Mouse (Mus musculus) frontal cortex, postnatal 10 days (tissue): ENCODE results near the gene Nme9.
A peak's percentile ranks its signal among the peaks of the same experiment; 100 is the strongest.

Experiments used
- DNase-seq, 2 experiments: peaks; one replicate each; pipeline ENCODE4 v3.0.0; 2022; ENCODE audit warnings: low spot score in 2 of 2, mixed read lengths in 1 of 2

The Nme9 gene

DNA sequence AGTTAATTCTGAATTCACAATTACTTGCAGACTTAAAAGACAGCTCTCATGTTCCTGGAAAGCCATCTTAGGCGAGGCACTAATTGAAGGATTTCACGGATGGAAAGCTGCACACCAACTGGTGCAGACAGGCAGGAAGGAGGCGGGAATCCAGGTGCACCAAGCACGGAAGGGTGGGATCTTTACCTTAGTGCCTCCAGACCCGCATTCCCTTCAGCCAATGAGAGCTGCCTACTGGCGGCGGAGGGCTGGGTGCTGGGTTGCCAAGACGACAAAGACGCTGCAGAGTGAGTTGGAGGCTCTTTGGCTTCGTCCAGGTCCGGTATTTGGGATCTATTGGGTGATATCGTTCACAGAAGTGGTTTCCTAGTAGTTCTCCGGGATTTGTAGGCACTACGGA, at the start of gene Nme9:
Nme9 (plus strand) TSS at position 315 of the 400 bp plus-strand sequence.
- no peak for DNase-seq

- DNase-seq = no peak
These were observed 42.0 kb upstream of the Nme9 start for GRCm38 (mm10) chr9:99409280-99409679.

DNA sequence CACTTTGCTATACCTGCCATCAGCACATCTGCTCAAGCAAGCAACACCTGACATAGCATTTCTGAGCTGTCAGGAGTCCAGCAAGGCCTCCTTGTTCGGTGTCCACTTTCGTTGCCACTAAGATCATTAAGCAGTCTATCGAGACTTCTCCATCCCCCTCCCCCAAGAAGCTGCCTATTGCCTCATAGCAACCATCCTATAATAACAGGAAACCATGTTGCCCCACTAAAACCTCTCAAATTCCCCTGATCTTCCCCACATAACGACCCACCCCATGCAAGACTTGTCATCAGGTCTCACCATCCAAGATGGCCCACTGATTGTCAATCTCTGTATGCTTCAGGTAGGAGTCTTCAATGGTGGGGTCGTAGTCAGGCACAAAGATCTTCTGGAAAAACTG, 40.2 kb upstream of the Nme9 start:
- DNase-seq = no peak

DNA sequence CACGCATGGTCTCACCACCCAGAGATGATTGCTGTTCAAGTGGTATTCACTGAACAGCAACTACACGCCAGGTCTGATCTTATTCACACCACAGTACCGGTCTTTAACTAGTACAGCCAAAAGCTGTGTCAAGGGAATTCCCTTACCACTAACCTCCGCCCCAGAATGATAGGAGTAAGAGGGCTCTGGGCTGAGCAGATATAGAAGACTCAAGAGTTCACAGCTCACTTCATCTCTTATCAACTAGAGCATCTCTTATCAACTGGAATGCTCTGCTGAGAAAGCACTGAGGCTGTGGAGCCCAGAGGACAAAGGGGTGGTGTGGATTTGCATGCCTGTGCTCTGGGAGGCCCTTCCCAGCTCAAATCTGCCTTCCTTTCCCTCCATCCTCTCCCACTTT, 39.5 kb upstream of the Nme9 start:
- DNase-seq = no peak

DNA sequence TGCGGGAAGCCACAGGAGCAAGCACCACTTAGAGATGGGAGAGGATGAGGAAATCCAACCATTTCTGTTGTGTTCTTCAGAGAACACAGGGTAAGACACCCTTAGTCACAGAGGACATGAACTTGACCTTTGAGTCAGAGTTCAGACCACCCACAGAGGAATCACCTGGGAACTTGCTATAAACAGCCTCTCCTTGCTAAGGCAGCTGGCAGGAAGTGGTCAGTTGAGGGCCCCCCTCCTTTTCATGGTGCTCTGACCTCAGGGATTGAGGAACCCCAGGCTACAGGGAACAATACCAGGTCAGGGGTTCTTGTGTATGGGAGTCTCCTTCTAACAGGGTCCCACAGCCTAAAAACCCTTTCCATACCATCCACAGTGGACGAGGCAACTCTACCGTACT, 34.5 kb upstream of the Nme9 start:
- DNase-seq = no peak

DNA sequence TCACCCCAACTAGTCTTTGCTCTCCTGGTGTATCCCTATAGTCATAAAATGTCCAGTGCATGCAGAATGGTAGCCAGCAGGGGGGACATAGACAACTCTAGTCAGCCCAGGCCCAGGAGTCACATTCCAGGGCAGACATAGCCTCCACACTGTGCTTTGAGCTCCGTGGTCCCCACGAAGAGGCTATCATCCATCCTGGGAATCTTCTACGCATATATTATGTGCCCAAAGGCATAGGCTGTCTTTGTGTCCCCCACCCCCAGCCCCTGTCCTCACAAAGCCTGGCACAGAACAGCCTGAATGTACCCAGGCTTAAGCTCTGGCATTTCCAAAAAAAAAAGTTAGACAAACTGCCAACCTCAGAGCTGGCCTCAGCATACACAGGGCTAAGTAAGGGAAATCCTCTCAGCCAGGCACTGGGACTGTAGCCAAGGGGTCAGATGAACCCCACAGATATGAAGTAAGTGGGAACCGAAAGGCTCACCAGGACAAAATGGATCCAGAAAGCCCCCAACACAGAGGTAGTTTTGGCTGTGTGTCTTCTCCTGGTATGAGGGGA, 33.9 kb upstream of the Nme9 start:
- DNase-seq = no peak

DNA sequence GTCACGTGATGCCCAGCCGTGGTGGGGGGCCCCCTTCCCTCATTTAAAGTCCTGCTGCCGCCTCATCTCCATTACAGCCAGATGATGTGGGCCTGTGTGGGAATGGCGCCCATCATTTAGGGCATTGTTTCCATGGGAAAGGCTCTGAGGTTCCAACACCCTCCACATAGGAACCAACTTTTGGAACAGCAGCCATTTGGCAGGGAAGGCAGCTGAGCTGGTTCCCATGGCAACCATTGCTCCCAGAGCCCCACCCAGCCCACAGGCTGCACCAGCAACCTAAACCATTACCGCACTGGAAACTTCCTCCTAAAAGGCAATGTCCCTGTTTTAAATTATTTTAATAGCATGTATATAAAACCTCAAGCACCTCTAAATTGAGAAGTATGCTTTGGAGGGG, 32.9 kb upstream of the Nme9 start:
- DNase-seq = peak; percentile 62 to 69

DNA sequence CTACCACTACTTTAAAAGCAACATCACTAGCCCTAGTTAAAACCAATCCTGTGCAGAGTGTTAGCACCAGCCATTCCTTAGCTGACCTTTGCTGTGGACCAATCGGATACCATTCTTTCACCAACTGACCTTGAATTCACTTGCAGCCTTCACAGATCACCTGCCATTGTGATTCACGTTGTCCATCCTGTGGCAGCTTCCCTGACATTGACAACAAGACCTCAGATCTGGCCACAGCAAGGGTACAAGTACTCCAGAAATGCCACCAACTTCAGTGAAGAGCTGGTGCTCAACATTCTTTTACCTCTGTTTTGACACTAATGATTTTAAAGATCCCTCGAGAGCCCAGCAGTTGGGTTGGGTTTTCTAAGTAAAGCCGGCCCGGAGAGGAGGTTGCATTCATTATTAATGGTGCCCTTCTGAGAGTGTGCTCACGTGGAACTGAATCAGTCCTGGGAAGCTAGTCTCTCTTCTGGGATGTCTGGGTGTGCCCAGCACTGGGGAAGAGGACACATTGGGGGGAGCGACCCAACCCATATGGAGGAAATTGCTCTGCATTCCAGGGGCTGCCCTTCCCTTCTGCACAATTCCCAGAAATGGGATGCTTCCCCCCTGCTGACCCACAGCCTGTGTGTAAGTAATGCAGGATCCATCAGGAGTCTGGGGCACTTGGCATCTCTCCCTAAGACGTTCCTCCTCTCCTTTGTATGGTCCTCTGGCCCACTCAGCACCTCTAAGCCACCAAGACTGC, 31.1 kb upstream of the Nme9 start:
- DNase-seq = no peak

- no peak for DNase-seq
These were observed 29.4 kb upstream of the Nme9 start for GRCm38 (mm10) chr9:99421914-99422313.

- no peak for DNase-seq
These were observed 27.3 kb upstream of the Nme9 start for GRCm38 (mm10) chr9:99423692-99424573.

DNA sequence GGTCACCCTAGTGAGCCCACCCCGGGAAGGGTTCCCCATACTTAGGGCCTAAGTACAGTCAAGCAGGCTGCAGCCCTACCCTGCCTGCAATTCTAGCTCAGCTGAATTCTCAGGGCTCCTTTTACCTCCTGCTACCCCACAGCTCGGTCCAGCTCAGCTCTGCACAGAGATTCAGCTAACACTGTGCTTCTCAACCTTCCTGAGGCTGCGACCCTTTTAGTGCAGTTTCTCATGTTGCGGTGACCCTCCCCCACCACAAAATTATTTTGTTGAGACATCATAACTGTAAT, 26.8 kb upstream of the Nme9 start:
- DNase-seq = no peak

DNA sequence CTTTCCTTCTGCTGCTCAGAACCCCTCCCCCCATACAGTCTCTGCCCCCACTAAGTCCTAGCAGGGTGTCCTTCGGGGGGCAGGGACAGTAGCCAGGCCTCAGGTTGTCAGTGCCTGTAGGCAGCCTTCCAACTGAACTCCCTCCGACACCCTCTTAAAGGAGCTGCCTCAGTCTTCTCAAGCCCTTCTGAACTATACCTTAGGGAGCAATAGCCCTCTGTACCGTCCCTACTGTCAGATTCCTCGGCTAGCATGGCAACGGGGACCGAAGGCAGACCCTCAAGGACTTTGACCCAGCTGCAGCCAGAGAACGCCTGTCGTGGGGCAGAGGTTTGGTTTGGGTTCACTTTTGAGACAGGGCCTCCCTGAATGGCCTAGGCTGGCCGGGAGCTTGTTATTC, 26.0 kb upstream of the Nme9 start:
- no peak for DNase-seq

- DNase-seq = no peak
These were observed 22.5 kb upstream of the Nme9 start for GRCm38 (mm10) chr9:99428601-99429331.

DNA sequence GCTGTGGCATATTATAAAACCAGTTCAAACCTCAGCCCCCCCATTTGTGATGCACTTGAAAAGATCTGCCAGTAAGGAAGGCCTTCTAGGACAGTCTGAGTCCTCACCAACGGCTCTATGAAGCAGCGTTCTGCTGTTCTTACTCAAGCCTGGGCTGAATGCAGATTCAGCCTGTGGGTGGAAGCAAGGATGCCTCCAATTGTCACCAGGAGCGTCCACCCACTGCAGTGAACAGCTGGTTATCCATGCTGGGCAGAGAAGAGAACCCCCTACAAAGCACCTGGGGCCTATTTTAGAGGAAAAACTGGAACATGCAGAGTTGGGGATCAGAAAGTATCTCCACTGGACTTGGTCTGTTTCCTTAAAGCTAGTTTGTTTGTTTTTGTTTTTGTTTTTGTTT, 21.4 kb upstream of the Nme9 start:
- DNase-seq = no peak

DNA sequence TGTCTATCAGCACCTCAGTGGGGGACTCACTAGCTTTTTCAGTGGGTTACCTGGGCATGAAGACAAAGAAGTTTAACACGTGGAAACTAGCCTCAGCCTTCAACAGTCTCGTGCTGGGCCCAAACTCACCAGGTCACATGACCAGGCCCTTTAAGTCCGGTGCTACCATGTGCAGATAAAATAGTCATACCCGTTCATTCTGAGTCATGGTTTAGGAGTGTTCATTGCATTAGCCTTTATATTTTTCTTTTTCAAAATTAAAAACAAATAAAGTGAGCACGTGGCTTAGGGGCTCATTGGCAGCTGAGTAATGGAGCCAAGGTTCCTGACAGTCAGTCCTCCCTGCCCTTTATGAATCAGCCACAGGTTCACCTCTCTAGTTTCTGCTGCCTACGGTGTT, 20.5 kb upstream of the Nme9 start:
- DNase-seq = no peak

- no peak for DNase-seq
These were observed 19.9 kb upstream of the Nme9 start for GRCm38 (mm10) chr9:99431346-99431745.

- DNase-seq = no peak
These were observed 19.3 kb upstream of the Nme9 start for GRCm38 (mm10) chr9:99431963-99432362.

- DNase-seq = no peak
These were observed 18.8 kb upstream of the Nme9 start for GRCm38 (mm10) chr9:99432478-99432877.

GRCm38 (mm10) chr9:99434892-99435618, 16.2 kb upstream of the Nme9 start:
- no peak for DNase-seq

DNA sequence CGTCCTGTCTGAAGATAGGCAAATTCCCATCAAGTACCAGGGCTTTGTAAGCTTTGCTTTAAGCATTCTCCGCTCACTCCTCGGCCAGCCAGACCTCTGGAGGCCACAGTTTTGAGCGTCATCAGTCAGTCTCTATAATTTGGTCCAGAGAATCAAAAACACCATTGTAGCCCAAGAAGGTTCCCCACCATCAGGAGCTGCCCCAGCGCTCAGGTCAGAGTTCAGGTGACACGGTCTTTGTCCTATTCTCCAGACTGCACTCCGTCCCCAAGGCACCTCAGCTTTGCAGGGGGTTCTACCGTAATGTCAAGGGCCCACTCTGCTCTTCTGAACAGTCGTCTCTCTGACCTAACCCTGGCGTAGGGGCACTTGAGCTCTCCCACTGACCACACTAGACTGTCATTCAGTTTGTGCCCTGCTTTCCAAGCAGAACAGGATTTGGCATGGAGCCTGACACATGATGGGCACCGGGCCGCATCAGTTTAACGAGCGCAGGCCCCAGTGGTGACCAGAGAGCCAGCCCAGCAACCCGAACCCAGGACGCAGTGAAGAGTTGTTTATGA, 15.6 kb upstream of the Nme9 start:
- DNase-seq = peak; percentile 57 to 63
